Mouse (Mus musculus) left cerebral cortex, adult 18-20 months (tissue): ENCODE data around the gene Grem2. TPM values are rescaled to one million over a fixed set of nuclear protein-coding genes. Genes with fewer than 3 reads are reported as not detected.
A peak's percentile ranks its signal among the peaks of the same experiment; 100 is the strongest.

Source experiments
- DNase-seq, 2 experiments: peaks; one replicate each; pipeline ENCODE4 v3.0.0; 2021 to 2022; ENCODE audit warnings: low spot score in 2 of 2, mixed read lengths in 1 of 2
- long read RNA-seq, 2 experiments: library from polyadenylated mRNA; stranded (forward); transcript quantifications; one replicate each; pipeline ENCODE4 v2.0.0; 2021
- total RNA-seq, 2 experiments: library from RNA; stranded (reverse); gene quantifications; 2 replicates each; pipeline ENCODE4 v1.2.3; 2021

Gene Grem2
- total RNA-seq: 10 to 100 TPM; 22.4 to 26.3 TPM
- long read RNA-seq, experiment 1, transcript Grem2-201 (2 exons, 3,745 nt): major isoform, 5 of 9 reads
- long read RNA-seq, experiment 1, partial matches to known transcripts: 0 of 9 reads
- long read RNA-seq, experiment 1, other reads (novel, unspliced or antisense): 4 of 9 reads
- long read RNA-seq, experiment 2, transcript Grem2-201 (2 exons, 3,745 nt): major isoform, 7 of 12 reads
- long read RNA-seq, experiment 2, partial matches to known transcripts: 0 of 12 reads
- long read RNA-seq, experiment 2, other reads (novel, unspliced or antisense): 5 of 12 reads

DNA sequence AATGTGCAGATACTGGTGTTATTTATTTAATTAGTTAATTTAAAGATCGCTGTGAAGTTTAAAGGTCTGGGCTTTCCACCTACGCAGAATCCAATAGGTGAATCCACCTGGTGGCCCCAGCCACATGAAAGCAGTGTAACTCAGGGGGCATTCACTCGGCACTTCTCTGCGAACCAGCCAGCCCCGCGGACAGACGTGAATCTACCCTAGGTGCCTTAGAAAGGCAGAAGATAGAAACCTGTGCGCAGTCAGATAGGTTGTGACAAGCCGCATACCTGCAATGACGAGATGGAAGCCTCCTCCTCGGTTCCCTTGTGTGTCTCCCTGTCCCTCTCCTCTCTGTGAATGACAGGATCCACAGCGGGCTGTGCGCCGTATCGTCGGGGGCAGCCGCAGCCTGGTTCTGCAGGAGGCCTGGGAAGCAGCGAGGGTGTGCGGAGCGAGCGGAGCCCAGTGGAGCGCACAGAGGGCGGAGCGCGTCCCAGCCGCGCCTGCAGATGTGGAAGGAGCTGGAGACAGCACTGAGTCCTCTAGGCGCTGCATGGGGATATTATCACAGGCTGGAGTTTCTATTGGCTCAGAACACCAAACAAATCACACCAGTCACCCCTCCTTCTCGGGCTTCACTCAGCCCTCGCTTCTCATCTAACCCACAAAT lies at the start of gene Grem2:
Gene Grem2 (minus strand): TSS at position 522 of the 658 bp plus-strand sequence.
- peak; percentile 61 to 75 for DNase-seq

- no peak for DNase-seq
These were observed 38.2 kb upstream of the Grem2 start for GRCm38 (mm10) chr1:174959837-174960236.

DNA sequence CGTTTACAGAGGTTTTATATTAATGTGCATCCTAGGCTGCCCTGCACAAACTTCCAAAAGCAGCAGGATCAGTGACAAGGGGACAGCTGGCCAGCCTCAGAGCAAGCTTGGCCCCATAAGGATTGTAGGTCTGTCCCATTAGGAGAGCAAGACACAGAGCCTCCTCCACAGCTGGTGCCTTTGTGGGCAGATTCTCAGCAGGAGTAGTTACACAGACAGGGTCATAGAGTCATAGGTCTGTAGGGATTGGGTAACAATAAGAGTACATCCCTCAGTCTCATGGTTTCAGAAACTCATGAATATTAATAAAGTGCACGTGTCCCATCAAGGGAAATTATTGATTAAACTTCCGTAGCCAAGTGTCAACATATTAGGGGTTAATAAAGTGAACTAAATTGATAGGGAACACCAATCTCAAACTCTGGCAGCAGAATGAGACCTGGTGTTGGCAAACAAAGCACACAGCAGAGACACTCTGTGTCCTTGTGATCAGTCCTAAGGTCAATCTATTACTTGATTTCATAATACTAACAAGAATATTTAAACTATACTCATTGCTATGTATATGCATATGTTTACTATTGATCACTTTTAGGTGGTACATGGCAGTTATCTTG lies 9.5 kb upstream of the Grem2 start:
- no peak for DNase-seq

GRCm38 (mm10) chr1:174929459-174930181 lies 8.0 kb upstream of the Grem2 start:
- DNase-seq: no peak

DNA sequence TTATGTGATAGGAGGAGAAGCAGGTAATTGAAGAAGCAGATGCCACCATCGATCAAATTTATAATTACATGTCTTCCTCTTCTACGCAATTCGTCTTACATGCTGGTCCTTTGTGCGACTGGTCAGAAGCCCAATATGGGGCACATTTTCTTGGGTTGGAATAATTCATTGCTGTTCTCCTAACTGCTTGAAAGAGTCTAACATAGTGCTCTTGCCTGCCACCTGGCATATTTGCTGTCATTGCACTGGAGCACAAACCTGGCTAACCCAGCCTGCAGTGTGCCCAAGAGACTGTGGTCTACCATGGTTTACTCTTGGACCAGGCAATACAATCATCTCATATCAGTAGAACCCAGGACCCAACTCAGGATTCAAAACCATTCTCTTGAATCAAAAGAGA lies 2.7 kb downstream of the Grem2 start:
- no peak for DNase-seq

GRCm38 (mm10) chr1:174918236-174918870 lies 3.3 kb downstream of the Grem2 start:
- DNase-seq: no peak

DNA sequence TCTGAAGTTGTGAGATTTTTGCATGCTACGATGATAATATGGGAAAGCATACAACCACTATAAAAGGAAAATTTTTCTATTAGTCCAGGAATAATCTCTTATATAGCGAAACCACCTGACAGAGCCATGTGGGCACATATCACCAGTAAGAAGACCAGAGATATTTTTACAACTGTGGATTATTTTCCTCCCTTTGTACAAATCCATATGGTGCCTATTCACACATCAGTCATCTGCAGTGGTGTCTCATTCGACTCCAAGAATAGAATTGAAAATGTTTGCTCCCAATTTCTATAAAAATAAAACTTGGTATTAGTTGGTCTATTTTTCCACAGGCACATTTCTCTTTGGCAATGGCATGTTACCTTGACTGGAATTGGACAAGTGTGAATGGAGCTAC lies 11.8 kb downstream of the Grem2 start:
- DNase-seq: no peak

DNA sequence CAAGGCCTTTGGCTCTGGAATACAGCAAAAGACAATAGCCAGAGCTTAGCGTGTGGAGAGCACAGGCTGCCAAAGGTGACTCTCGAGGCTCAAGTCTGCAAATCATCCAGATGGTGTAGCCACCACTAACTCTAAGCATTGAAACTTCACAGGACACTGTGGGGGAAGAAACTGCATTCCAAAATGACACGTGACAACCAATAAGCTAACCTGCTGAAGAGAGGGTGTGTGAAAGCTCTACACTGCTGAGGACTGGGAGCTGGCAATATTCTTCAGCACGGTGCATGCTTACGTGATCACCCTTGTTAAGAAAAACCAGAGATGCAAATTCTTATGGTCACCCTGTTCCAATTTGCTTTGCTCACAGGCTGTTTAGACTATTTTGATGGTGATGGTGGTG lies 13.4 kb downstream of the Grem2 start:
- no peak for DNase-seq

- DNase-seq: no peak
These were observed 14.0 kb downstream of the Grem2 start for GRCm38 (mm10) chr1:174907637-174908036.

GRCm38 (mm10) chr1:174902755-174903154 lies 18.9 kb downstream of the Grem2 start:
- no peak for DNase-seq

DNA sequence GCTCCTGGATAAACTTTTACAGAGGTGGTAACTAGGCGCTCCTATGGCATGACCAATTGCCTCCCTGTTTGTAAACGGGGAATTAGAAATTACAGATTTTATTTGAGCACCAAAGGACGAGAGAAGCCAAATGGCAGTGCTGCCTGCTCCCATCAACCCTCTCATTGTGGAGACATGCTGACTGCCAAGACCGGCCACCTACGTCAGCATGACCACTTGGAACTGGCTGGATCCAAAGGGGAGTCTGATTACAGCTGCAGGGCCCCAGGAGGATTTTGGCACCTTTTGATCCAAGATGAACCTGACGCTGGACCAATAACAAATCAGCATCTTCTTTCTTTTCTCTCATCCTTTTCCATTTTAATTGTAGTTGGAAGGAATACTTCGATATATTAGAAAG lies 29.1 kb downstream of the Grem2 start:
- DNase-seq: no peak

DNA sequence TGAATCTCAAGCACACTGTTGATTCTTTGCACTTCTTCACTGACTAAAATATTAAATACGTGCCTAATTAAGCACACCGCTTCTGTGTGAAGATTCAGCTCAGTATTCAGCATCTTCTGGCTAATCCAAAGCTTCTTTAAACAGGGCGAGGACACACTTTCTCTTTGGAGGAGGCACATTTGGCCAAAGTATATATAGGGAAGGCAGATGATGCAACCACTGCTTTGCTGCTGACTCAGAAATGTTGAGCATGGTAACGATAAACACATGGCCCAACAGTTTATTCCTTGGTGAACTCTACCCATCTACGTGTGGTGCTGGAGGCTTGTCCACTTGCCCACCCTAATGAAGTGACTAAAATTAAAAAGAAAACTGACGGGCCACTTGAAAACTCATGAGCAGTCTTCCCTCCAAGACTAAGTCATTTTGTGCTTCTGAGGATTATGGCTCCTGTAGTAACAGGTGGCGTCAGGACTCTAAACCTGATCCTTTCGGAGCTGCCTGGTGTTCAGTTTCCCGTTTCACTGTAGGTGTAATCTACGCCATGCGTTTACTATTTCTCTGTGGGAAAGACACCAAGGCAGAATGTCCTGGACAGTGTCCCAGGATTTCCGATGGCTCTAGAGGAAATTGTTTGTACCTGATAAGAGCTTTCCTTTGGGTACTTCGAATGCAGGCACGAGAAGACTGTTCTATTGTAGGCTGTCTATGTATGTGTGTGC lies 32.8 kb downstream of the Grem2 start:
- DNase-seq: no peak

GRCm38 (mm10) chr1:174888073-174888472 lies 33.5 kb downstream of the Grem2 start:
- no peak for DNase-seq

GRCm38 (mm10) chr1:174882496-174882895 lies 39.1 kb downstream of the Grem2 start:
- DNase-seq: no peak

DNA sequence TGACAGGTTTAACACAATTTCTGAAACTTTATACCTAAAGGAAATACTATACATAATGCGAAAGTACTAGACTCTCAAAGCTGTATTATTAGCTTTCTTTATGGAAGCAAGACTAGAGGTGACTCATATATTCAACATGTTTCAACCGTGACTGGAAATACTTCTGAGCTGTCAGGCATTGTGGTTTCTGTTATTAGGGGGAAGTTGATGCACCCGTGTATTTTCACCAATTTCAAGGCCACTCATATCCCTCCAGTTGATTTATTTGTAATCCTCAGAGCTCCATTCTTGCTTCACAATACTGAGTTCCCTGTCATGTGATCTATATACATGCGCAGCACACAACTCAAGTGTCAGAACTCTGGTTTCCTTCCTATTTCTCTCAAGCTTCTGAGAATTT lies 46.4 kb downstream of the Grem2 start:
- DNase-seq: no peak

GRCm38 (mm10) chr1:174860407-174861118 lies 61.1 kb downstream of the Grem2 start:
- DNase-seq: no peak

- DNase-seq: no peak
These were observed 65.4 kb downstream of the Grem2 start for GRCm38 (mm10) chr1:174856188-174856587.

- DNase-seq: no peak
These were observed 76.8 kb downstream of the Grem2 start for GRCm38 (mm10) chr1:174844786-174845185.

DNA sequence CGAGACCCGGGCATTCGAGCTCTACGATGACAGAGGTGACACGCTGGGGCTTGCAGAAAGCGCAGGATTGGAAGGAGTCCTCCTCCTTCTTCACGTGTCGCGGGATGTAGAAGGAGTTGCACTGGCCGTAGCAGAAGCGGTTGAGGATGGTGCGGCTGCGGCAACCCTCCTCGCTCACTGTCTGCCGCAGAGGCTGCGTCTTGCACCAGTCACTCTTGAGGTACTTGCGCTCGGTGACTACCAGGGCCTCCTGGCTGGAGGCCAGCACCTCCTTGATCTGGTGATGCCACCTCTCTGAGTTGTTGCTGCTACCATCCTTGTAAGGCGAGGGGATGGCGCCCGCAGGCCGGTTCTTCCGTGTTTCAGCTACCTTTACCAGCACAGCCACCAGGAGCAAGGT lies 84.8 kb downstream of the Grem2 start:
- no peak for DNase-seq

DNA sequence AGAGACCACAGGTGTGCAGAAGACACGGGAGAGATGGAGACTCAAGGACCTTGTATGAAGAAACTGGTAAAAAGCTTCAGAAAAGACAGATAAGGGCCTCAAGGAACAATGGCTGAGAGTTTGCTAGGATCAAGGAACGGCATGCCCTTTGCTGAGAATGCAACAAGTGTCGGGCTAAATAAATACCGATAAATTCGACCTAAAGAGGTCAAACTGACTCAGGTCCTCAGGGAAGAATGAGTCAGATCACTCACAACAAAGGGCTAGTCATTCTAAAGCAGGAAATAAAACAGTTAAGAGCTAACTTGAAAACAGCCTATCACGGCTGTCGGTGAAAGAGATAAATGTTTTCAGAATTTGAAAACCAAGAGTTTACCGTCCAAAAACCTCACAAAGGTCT lies 95.1 kb downstream of the Grem2 start:
- no peak for DNase-seq
